Mouse (Mus musculus) skeletal muscle tissue, adult 2 months (tissue): ENCODE data around the gene Tle2.

Experiments used
- DNase-seq: peaks from one replicate; pipeline ENCODE4 v3.0.0-alpha.2; 2012; ENCODE audit warnings: low read depth, low spot score

The Tle2 gene

GRCm38 (mm10) chr10:81553807-81554755 is 20.3 kb upstream of the Tle2 start:
- no peak for DNase-seq

- DNase-seq = no peak
Observed at GRCm38 (mm10) chr10:81556282-81556681, 18.1 kb upstream of the Tle2 start.

- no peak for DNase-seq
Observed at GRCm38 (mm10) chr10:81557491-81557890, 16.9 kb upstream of the Tle2 start.

GRCm38 (mm10) chr10:81559163-81559626 is 15.2 kb upstream of the Tle2 start, which contains the start of gene Aes:
Aes (plus strand) TSS chr10:81559488.
- DNase-seq = no peak

GRCm38 (mm10) chr10:81559627-81560539 is 14.5 kb upstream of the Tle2 start:
- no peak for DNase-seq

GRCm38 (mm10) chr10:81560719-81561459 is 13.5 kb upstream of the Tle2 start:
- DNase-seq = no peak

GRCm38 (mm10) chr10:81562411-81562810 is 11.9 kb upstream of the Tle2 start:
- DNase-seq = no peak

- no peak for DNase-seq
Observed at GRCm38 (mm10) chr10:81563481-81563880, 10.9 kb upstream of the Tle2 start.

GRCm38 (mm10) chr10:81564216-81564615 is 10.1 kb upstream of the Tle2 start:
- DNase-seq = no peak

GRCm38 (mm10) chr10:81564734-81565133 is 9.6 kb upstream of the Tle2 start:
- no peak for DNase-seq

- DNase-seq = no peak
Observed at GRCm38 (mm10) chr10:81565257-81566228, 8.8 kb upstream of the Tle2 start.

- no peak for DNase-seq
Observed at GRCm38 (mm10) chr10:81568381-81569191, 5.8 kb upstream of the Tle2 start.

- no peak for DNase-seq
Observed at GRCm38 (mm10) chr10:81569507-81570237, 4.7 kb upstream of the Tle2 start.

GRCm38 (mm10) chr10:81570238-81570800 is 4.0 kb upstream of the Tle2 start:
- DNase-seq = no peak

GRCm38 (mm10) chr10:81570831-81571500 is 3.4 kb upstream of the Tle2 start:
- peak; percentile 93 for DNase-seq

- DNase-seq = peak; percentile 99
Observed at GRCm38 (mm10) chr10:81571501-81571876, 2.9 kb upstream of the Tle2 start.

- no peak for DNase-seq
Observed at GRCm38 (mm10) chr10:81572133-81572671, 2.2 kb upstream of the Tle2 start.
